Mouse (Mus musculus): ENCODE measurements around the gene Odc1. TPM values are rescaled to one million over a fixed set of nuclear protein-coding genes. Genes with fewer than 3 reads are reported as not detected.

The Odc1 gene
- polyA plus RNA-seq, 1 experiment from 2014 or later = 142 TPM

GRCm38 (mm10) chr12:17593956-17594355 lies 49.4 kb downstream of the Odc1 start:
- no peaks in the 10 kb centered on the region for H3K27me3 ChIP-seq (ENCODE audit: control insufficient read depth, insufficient read depth, low read depth, low read length)
- H3K27ac ChIP-seq (ENCODE audit: low read length) = no peak overlapping the region
- no peak overlapping the region for H3K9ac ChIP-seq (ENCODE audit: low read length)
- 66% methylated on average over 2 of the region's 2 CpGs for WGBS
- H3K36me3 ChIP-seq (ENCODE audit: control insufficient read depth, insufficient read depth, low read length) = no peaks in the 10 kb centered on the region
- H3K9me3 ChIP-seq (ENCODE audit: control insufficient read depth, low read length) = no peaks in the 10 kb centered on the region
- H3K4me3 ChIP-seq (ENCODE audit: low read length) = no peak overlapping the region
- no peaks in the 10 kb centered on the region for H3K4me1 ChIP-seq (replicated peaks; ENCODE audit: control insufficient read depth, insufficient read depth, low read length)
- ATAC-seq (ENCODE audit: low read depth) = no peak
- no peak overlapping the region for H3K4me2 ChIP-seq (ENCODE audit: low read depth, low read length)

GRCm38 (mm10) chr12:17594701-17595100 lies 50.1 kb downstream of the Odc1 start:
- Histone ChIP-seq H3K36me3 (ENCODE audit: control insufficient read depth, insufficient read depth, low read length) (no peaks in the 10 kb centered on the region), H3K27me3 (ENCODE audit: control insufficient read depth, insufficient read depth, low read depth, low read length) (no peaks in the 10 kb centered on the region), H3K4me3 (ENCODE audit: low read length) (no peak overlapping the region), H3K9ac (ENCODE audit: low read length) (no peak overlapping the region), H3K9me3 (ENCODE audit: control insufficient read depth, low read length) (no peaks in the 10 kb centered on the region), H3K4me1 (replicated peaks; ENCODE audit: control insufficient read depth, insufficient read depth, low read length) (no peaks in the 10 kb centered on the region), H3K4me2 (ENCODE audit: low read depth, low read length) (no peak overlapping the region), H3K27ac (ENCODE audit: low read length) (no peak overlapping the region)
- 87% methylated on average over 4 of the region's 4 CpGs for WGBS
- no peak for ATAC-seq (ENCODE audit: low read depth)

DNA sequence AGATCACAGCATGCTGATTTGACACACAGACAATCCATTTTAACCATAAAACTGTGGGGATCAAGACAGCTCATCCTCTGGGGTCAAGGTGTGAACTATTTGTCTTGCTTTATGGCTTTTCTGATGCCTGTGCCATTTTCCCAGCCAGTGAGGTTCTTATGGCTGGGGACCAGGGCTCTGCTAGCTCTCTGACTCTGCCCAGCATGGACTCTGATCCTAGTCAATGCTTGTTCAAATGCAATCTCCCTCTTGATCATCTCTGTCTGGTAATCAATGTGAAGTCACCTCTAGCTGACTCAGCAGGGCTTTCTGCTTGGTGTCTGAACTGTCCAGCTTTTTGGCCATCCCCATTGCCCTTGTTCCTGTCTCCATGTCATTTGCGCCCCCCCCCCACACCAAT lies 50.6 kb downstream of the Odc1 start:
- ATAC-seq (ENCODE audit: low read depth) = no peak
- no peak overlapping the region for H3K4me2 ChIP-seq (ENCODE audit: low read depth, low read length)

More for the DNA sequence above, 50.6 kb downstream of the Odc1 start:
- no peaks in the 10 kb centered on the region for H3K27me3 ChIP-seq (ENCODE audit: control insufficient read depth, insufficient read depth, low read depth, low read length)
- H3K9ac ChIP-seq (ENCODE audit: low read length) = no peak overlapping the region
- no peak overlapping the region for H3K4me3 ChIP-seq (ENCODE audit: low read length)
- no peak overlapping the region for H3K27ac ChIP-seq (ENCODE audit: low read length)
- 100% methylated on average over 1 of the region's 1 CpGs for WGBS
- no peaks in the 10 kb centered on the region for H3K9me3 ChIP-seq (ENCODE audit: control insufficient read depth, low read length)
- no peaks in the 10 kb centered on the region for H3K4me1 ChIP-seq (replicated peaks; ENCODE audit: control insufficient read depth, insufficient read depth, low read length)
- H3K36me3 ChIP-seq (ENCODE audit: control insufficient read depth, insufficient read depth, low read length) = no peaks in the 10 kb centered on the region

Other genes starting within 250 kb of the Odc1 start
- gene Atp6v1c2, start 215.4 kb upstream of the Odc1 start, polyA plus RNA-seq (2015; fragmentation: Nextera tagmentation; extraction: Ambion mirVana) = 6.1 and 8.0 TPM in 2 replicates
- 20.8 TPM in 2 replicates for gene Nol10, start 196.3 kb upstream of the Odc1 start, polyA plus RNA-seq (2015; fragmentation: Nextera tagmentation; extraction: Ambion mirVana)
- 94.5 and 102 TPM in 2 replicates for gene Hpcal1, start 146.1 kb downstream of the Odc1 start, polyA plus RNA-seq (2015; fragmentation: Nextera tagmentation; extraction: Ambion mirVana)